Mouse (Mus musculus): ENCODE measurements around the gene Atxn2l. TPM values are rescaled to one million over a fixed set of nuclear protein-coding genes. Genes with fewer than 3 reads are reported as not detected.
A peak's percentile ranks its signal among the peaks of the same experiment; 100 is the strongest.

Gene Atxn2l
- polyA plus RNA-seq, 1 experiment from 2014 or later, result 38.5 TPM

DNA sequence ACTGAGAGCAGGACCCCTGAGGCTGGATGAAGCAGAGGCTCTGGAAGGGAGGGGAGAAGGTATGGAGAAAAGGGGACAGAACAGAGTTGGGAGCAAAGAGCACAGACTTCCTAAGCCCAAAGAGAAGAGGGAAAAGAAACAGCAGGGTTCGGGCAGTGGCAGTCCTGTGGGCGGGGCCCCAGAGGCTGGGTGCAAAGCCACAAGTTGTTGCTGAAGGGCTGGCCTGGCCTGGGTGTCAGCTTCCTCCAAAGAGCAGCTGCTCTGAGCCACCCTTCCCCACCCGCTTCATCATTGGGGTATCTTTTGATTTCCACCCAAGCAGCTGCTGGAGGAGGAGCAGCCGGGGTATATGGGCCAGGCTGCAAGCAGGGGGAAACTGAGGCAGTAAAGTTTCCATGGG is 39.1 kb downstream of the Atxn2l start:
- DNase-seq (ENCODE audit: low spot score), result peak; percentile 34

DNA sequence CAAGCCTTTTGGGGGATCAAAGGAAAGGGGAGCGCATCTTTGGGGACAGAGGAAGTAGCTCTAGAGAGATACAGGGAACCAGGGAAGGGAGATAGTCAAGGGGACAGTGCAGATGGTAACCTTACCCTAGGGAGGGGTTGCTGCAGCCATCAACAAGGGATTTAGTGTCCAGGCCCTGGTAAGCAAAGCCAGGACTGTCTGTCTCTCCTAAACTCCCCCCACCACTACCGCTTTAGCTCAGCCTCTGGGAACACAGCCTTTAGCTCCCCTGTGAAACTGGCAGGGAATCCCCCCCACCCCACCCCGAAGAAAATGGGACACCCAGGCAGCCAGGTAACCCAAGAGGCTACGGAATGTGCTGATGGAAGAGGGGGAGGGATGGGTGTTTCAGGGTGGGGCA is 39.7 kb downstream of the Atxn2l start:
- DNase-seq (ENCODE audit: low spot score), result no peak

- no peak for DNase-seq (ENCODE audit: low spot score)
Observed at GRCm38 (mm10) chr7:126463004-126463403, 40.2 kb downstream of the Atxn2l start, which contains the start of gene Atp2a1. TSS of gene Atp2a1 (minus strand) at chr7:126463108.

- DNase-seq (ENCODE audit: low spot score), result no peak
Observed at GRCm38 (mm10) chr7:126461626-126462025, 41.6 kb downstream of the Atxn2l start.

GRCm38 (mm10) chr7:126460623-126461399 is 42.4 kb downstream of the Atxn2l start:
- DNase-seq (ENCODE audit: low spot score), result no peak

DNA sequence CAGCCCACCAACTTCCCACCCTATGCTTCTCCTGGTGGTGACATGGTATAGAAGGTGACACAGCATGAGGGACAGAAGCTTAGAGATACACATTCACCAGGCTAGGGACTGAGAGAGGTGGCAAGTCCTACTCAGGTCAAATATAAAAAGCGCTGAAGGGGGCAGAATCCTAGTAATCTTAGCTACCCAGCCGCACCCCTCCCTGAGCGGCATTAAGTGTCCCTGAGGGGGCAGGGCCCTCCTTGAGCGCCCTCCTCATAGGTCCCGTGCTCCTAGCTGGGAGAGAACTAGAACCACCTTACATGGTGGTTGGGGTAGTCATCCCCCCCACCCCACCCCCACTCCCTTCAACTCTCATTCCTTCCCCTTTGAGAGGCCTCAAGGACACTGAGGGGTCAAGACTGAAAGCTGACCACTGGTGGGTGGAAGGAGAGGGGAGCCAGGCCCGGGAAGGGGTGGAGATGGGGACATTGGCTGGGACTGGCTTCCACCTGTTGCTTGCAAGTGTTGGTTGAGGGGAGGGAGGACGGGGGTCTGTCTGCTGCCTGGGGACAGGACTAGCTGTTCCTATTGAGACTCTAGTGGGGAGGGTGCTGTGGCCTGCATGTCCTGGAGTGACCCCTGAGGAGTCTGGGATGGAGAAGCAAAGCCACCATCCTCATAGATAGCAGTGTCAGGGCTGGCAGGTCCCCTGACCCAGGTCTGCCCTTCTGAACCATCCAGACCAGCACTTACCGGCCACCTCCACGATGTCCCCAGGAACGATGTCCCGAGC is 44.2 kb downstream of the Atxn2l start:
- no peak for DNase-seq (ENCODE audit: low spot score)

- DNase-seq (ENCODE audit: low spot score), result no peak
Observed at GRCm38 (mm10) chr7:126458225-126458624, 45.0 kb downstream of the Atxn2l start.

DNA sequence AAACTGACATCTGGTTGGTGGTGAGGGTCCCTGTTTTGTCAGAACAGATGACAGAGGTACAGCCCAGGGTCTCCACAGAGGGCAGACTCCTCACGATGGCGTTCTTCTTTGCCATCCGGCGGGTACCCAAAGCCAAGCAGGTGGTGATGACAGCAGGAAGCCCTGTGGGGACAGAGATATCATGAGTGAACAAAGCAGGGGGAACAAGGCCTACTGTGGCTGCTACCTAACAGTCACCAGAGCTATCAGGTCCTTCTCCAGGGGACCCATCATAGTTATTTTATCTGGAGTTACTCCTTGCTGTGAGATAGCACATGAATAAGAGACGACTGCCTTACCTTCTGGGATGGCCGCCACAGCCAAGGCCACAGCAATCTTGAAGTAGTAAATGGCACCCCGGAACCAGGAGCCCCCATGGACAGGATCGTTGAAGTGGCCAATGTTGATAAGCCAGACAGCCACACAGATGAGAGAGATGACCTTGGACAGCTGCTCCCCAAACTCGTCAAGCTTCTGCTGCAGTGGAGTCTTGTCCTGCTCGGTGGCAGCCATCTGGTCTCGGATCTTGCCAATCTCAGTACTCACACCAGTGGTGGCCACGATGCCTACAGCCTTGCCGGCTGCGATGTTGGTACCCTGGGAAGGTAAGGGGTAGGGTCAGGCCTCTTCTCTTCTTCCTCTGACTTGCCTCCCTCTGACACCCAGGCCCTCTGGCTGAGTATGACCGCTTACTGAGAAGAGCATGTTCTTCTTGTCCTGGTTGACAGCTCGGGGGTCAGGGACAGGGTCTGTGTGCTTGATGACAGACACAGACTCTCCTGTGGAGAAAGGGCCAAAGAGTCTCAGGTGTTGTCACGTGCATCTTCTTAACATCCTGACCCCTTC is 46.6 kb downstream of the Atxn2l start:
- DNase-seq (ENCODE audit: low spot score), result peak; percentile 43

DNA sequence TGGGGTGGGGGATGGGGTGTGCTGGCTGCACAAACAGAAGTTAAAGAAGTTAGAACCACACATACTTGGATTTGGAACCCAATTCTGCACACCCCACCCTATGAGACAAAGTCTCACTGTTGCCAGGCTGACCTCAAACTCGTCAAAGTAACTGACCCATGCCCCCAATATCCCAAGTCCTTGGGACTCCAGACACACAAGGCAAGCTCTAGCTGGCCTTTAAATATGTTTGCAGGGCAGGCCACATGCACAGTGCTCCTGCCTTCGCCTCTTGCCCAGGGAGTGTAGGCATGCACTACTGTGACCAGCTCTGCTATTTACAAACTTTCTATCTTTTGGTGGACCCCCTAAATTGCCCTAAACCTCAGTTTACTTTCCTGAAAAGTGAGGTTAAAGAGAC is 48.0 kb downstream of the Atxn2l start:
- no peak for DNase-seq (ENCODE audit: low spot score)

DNA sequence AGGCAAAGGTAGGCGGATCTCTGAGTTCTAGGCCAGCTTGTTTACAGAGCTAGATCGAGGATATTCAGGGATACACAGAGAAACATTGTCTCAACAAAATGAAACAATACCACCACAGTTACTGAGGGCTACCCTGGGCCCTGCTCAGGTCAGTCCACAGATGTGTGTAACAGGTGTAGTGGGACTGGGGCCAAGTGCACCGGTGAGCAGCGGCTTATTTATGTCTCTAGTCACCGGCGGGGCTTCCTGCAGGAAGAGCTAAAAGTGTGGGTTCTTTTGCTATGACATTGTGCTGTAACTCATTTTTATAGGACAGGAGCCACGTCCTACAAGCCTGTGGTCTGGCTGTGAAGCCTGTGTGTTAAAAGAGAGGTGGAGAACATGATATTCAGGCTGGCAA is 49.4 kb downstream of the Atxn2l start:
- DNase-seq (ENCODE audit: low spot score), result no peak

- no peak for DNase-seq (ENCODE audit: low spot score)
Observed at GRCm38 (mm10) chr7:126452244-126452643, 51.0 kb downstream of the Atxn2l start.

- DNase-seq (ENCODE audit: low spot score), result no peak
Observed at GRCm38 (mm10) chr7:126450641-126451040, 52.6 kb downstream of the Atxn2l start.

DNA sequence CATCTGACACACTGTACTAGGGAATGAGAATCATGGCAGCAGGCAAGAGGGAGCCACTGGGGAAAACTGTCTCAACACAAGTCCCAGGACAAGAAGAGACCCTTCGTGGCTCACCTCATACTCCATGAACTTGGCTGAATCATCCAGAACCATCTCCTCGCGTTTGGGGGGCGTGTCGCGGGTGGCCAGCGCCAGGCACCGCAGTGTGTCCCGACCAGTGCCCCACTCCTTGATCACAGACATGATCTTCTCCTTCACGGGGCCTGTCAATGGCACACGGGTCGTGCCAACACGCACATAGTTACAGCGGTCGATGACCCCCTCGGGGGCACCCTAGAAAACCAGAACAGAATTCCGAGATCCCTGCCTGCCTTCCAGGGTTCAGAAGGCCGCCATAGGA is 53.2 kb downstream of the Atxn2l start:
- DNase-seq (ENCODE audit: low spot score), result no peak

DNA sequence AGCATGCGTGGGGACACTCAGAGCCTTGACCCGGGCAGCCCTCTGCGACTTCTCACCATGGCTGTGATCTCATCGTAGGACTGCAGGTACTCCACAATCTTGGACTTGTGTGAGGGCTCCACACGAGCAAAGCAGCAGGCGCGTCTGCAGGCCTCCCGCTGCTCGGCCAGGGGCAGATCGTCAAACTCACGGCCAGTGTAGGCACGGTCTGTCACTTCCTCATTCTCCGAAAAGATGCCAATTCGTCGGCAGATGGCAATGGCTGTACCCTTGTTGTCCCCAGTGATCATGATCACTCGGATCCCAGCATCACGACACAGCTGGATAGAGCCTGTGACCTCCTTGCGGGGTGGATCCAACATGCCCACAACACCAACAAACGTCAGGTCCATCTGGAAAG is 54.8 kb downstream of the Atxn2l start:
- no peak for DNase-seq (ENCODE audit: low spot score)

GRCm38 (mm10) chr7:126446217-126446616 is 57.0 kb downstream of the Atxn2l start:
- DNase-seq (ENCODE audit: low spot score), result no peak

GRCm38 (mm10) chr7:126445104-126445815 is 58.0 kb downstream of the Atxn2l start:
- DNase-seq (ENCODE audit: low spot score), result no peak

GRCm38 (mm10) chr7:126444536-126444935 is 58.7 kb downstream of the Atxn2l start:
- DNase-seq (ENCODE audit: low spot score), result no peak

DNA sequence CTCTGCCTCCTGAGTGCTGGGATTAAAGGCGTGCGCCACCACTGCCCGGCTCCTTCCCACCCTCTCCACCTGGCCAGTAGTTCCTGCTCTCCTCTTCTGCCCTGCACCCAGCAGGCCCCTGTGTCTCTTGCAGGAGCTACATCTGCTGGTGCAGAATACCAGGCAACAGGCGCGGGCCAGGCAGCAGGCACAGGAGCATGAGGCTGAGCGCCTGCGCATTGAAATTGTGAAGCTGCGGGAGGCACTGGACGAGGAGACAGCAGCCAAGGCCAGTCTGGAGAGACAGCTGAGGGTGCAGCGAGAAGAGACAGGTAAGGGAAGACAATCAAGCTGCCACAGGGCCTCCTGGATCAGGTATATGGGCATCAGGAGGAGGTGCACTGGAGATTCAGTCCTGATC is 59.2 kb downstream of the Atxn2l start:
- no peak for DNase-seq (ENCODE audit: low spot score)

Data from thymus, postnatal 0 days (tissue).